Mouse (Mus musculus): ENCODE results near the gene Vps8. TPM values are rescaled to one million over a fixed set of nuclear protein-coding genes. Genes with fewer than 3 reads are reported as not detected.
A peak's percentile ranks its signal among the peaks of the same experiment; 100 is the strongest.

Vps8 gene
- total RNA-seq, 2 experiments from 2014 or later, result 23.6 to 24.4 TPM

DNA sequence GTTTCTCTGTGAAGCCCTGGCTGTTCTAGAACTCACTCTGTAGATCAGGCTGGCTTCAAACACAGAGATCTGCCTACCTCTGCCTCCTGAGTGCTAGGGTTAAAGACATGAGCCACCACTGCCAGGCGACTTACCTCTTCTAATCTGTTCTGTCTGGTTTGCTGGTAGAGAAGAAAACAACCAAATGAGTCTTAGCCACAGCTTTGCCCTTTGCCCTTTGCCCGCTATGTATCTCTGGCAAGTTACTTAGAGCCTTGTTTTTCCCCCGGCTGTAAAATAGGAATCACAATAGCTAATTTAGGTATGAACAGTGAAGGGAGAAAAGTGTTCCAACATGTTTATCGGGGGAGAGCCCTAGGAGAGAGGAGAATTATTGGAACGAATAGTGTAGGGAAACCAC is 18.3 kb upstream of the Vps8 start:
- DNase-seq, result no peak

DNA sequence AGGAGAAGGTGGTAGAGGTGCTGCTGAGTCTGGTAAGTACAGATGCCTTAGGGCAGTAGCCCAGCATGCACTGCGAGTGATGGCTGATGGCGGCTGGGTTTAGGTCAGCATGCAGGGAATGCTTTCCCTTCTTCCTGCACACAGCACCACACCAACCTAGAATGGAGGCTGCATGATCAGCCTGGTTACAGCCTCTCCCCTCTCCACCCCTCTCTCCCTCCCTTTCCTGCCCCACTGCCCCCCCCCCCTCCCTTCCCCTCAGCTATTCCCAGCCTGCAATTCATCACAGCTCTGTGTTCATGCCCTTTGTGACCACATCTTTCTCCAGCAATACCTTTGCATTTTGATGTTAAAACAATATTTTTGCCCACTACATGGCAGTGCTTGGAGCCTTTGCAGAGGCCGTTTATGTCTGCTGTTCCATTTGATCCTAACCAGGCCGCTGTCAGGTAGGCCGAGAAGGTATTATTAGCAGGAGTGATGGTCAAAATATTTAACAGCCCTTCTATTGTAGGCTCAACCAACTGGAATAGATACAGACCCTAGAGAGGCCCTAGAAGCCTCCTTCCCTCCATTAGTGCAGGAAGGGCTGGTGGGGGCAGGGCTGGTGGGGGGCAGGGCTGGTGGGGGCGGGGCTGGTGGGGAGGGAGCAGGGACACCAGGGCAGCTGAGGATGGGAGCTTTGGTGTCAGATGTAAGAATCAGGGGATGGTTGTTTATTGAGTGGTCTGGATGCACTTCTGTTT is 17.5 kb upstream of the Vps8 start:
- no peak for DNase-seq

DNA sequence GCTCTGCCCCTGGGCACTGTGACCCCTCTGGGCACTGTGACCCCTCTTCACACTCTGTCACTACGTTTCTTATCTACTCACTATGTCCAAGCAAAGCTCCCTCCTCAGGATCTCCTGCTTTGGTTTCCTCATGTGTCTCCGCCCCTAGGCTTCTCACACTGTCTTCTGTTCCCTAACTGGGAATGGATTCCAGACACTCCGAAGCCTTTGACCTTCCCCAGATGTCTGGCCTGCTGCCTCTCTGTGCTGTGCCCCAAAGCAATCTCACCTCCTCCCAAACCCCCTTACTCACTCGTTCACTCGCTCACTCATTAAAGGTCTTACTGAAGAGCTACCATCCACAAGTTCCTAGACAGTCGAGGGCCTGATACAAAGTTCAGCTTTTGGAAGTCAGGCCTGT is 16.8 kb upstream of the Vps8 start:
- DNase-seq, result no peak

DNA sequence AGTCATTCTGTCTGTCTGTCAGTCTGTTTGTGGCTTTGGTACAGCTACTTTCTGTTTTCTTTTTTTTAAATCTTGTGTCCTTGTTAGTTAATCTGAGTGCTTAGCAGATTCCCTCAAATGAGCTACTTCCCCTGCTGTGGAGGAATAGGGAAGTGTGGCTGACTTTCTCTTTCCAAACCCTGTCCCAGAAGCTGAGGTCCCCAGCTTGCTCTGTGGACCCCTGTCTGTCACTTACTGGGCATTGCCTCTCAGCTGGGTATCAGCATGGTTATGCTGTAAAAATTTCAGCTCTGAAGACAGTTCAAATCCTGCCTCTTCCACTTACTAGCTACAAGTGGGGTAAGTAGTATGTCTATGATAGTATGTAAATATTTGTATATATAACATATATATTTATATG is 11.1 kb upstream of the Vps8 start:
- DNase-seq, result no peak

DNA sequence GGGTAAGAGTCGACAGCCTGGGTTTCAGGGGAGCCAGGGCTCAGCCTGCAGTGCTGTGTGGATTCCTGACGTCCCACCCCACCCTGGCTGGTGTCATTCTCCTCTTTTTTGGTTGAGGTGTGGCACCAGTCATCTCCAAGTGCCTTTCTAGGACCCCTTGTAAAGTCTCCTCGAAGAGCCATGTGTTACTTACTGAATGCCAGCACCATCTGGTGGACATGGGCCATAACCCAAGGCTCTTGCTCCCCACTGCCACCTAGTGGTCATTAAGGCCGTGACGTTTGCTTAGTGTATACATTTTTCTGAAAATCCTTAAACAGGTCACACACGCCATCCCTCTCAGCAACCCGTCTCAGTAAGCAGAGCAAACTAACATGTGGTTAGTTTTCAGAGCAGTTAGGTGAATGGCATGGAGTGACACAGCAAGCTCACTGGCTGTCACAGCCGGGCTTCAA is 10.3 kb upstream of the Vps8 start:
- DNase-seq, result peak; percentile 73 to 78

DNA sequence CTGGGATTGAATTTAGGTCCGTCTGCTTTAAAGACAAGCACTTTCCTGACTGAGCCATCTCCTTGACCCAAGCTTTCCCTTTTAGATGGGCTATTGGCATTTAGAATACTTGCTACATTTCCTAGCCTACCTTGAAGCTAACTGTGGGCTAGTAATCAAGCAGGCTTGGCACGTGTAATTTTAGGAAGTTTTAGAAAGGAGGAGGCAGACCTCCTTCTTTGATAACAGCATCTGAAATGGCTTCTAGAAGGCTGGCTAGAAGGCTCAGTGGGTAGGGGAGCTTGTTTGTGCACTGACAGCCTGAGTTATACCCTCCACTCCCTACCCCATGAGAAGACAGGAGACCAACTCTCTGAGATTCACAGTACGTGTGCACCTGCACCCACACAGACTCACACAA is 9.1 kb upstream of the Vps8 start:
- DNase-seq, result no peak

DNA sequence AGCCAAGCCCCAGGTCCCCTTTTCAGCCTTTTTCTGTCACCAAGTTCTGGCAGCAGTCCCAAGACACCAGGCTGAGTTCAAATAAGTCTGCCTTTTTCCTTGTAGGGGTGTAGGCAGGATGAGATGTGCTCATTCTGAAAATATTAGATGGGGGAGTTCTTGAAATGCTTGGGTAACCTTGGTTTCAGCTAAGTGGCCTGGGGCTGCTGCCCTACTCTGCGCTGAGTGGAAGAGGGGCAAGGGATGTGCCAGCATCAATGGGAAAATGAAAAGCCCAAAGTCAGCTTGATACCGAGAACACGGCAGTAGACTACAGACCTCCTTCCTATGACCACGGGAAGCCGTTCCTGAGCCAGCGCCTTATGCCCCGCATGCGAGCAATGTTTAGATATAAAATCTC is 7.8 kb upstream of the Vps8 start:
- no peak for DNase-seq

DNA sequence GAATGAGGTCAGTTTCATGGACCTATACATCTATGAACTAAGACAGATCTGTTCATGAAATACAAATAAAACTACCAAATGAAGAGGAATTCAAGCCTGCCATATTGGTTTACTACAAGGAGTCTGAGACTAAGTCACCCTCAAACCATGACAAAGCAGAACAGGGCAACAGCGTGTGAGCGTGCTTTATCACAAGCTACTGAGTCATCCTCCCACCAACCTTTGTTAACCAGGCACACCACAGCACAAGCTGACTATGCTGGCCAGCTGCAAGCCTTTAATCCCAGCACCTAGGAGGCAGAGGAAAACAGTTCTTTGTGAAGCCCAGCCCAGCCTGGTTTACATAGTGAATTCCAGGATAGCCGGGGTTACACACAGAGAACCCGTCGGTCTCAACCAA is 4.9 kb upstream of the Vps8 start:
- DNase-seq, result no peak

DNA sequence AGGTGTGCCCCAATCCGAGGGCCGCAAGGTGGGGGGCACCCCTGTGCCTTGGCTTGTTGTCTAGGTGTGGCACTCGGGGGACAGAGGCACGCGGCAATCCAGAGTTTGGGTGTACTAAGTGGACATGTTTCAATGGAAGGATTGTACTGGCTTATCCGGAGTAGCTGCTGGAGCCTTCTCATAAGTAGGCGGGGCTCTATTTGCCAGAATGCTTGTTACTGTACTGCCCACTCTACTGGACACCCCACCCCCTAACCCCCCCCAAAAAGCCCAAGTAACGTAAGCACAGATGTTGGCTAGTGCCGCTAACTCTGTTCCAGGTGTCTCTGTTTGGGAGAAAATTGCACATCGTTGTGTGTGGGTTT is 610 bp downstream of the Vps8 start:
- DNase-seq, result no peak

DNA sequence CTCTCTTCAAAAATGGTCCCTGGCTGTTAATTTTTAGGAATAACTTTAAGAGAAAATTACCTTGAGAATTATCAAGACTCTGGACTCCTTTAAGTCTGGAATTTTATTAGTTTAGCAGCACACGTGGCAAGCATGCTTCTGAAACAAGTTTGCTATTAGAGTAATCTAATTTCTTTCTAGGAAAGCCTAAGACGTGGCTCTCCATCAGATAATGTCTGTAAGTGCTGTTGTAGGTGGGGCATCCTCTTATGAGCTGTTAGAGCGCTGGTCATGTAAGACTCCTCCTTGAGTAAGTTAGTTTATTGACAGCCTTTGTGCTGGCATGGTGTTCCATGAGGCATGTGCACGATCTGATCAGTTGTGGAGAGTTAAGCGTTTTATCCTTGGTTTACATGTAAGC is 5.2 kb downstream of the Vps8 start:
- DNase-seq, result no peak

DNA sequence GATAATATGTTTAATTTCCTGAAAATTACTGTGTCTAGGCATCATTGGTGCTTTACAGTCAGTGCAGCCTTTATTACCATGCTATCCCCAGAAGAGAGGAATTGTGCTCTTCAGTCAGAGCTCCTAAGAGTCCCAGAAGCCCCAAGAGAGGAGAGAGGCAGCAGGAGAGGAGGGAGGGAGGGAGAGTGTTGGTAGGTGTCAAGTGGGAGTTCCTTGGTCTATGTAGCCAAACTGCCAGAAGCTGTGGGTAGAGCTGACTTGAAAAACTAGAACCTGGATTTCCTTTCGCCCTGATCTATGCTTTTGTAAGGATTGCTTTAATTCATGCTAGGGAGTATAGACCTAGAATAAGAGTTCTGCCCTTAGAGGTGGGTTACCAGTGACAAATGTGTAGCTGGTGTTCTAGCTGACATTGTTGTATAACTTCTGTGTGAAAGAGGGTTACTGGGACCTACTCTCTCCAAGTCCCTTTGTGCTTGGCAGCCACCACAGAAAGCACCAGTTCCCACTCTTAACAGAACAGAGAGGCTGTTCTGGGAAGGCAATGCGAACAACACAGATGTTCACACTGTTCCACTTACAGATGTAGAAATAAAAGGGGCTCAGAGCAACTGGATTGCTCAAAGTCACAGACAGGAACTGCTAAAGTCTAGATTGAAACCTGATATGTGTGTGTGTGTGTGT is 7.6 kb downstream of the Vps8 start:
- DNase-seq, result no peak

DNA sequence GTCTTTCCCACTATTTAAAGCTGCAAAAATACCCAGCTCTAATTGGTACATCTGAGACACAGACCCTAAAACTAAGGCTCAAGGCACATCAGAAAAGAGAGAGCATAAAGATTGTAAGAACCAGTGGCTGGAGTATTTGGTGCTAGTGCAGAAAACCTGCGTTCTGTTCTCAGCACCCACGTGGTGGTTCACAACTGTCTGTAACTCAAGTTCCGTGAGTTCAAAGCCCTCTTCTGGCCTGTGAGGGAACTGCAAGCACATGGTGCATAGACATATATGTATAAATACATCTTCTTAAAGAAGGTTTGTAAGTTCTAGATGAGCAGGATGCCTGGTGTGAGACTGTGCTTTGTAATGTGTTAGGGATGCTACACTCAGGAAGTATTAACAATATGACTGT is 8.7 kb downstream of the Vps8 start:
- no peak for DNase-seq

DNA sequence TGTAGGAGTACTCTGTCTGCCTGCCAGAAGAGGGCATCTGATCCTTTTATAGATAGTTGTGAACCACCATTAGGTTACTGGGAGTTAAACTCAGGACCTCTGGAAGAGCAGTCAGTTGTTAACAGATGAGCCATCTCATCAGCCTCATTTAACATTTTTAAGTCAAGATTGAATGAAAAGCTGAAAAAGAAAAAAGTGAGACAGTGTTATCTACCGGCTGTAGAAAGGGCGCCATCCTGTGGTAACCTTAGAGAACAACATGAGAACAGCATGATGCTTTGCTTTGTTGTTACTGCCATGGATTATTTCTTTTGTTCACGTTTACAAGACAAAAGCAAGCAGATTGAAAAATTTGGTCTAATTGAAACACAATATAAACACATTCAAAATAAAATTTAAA is 10.6 kb downstream of the Vps8 start:
- no peak for DNase-seq

DNA sequence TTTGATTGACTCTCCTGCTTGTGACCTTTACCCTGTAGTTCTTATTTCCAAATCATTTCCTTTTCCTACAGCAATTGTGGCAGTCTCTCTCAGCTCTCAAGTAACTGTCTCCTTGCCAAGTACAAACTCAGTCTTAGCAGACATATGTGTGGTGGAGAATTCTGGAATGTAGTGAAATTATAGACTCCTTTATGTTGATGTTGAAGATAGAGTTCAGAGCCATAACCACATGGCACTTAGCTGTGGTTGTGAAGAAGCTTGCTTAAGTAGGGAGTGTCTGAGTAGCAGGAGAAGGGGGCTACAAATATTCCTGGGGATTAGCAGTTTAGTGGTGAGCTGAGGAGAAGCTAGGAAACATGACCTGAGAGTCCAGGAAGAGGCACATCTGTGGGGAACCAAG is 18.1 kb downstream of the Vps8 start:
- DNase-seq, result no peak

DNA sequence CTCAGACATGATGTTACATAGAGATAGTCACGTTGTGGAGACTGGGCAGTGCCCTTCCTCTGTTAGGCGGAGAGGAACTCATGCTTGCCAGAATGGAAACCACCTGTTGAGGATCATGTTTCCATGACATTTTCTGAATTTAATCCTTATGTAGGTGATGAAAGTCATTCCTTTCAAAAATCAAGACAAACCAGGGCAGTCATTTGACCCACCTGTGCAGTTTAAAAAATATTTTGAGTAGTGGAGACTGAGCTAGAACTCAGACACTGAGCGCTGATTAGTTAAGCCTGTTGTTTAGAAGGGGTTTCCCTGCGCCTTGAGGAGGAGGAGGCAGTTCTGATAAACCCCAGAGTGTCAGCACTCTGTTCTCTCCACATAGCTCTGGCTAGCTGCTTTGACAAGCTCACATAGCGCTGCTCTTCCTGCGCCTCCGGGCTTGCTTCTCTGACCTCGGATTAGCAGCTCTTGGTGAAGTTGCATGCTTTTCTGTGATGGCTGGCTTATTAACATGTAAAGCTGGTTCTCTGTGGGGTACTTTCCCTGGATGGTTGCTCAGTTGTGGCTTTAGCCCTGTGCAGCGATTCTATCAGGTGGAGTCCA is 22.2 kb downstream of the Vps8 start:
- DNase-seq, result no peak

DNA sequence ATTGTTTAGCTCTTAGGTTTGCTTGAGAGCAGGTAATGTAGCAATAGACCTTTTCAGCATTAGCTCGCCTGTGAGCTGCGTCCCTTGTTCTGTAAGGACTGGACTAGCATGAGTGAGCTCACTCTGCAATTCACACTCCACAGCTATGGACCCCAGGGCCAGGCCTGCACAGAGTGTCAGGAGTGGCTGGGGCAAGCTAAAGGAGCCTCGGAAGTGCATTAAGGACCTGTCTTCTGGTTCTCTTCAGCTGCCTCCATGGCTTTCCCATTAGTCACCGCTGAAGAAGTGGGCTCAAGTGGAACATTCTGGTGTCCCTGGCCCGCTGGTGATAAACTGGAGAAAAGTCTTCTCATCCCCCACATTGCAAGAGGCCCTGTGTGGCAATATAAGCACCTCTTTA is 24.5 kb downstream of the Vps8 start:
- DNase-seq, result no peak

DNA sequence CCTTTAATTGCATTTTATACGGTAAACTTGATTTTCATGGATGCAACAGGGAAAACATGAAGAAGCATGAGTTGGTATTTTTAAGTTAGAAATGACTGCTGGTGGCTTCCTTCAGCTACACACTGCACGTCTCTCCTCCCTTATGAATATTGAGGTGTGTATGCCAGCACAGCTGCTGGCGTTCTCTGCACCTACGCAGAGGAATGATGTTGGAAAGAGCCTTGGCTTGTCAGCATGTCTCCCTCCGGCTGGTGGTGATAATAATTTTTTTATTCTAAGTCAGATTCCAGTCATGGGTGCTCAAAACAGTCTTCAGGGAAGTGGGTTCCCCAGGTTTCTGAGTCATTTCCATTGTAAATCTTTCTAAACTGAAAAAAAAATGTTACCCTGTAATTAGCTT is 25.5 kb downstream of the Vps8 start:
- no peak for DNase-seq

DNA sequence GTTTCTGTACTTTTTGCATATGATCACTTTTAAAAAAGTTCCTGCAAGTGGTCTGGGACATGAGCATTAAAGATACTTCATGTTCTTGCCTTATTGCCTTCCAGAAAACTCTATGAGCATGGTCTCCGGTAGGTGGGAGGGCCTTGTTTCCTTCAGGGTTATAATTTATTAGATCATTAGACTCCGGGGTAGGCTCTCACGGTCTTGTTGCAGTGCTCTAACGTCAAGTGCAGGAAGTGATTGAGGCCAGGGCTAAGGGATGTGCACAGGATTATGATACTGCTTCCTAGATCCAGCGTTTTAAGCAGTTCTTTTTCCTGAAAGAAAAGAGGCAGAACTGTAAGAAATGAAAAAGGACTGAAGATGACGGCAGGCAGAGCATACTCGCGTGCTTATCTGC is 27.0 kb downstream of the Vps8 start:
- no peak for DNase-seq

DNA sequence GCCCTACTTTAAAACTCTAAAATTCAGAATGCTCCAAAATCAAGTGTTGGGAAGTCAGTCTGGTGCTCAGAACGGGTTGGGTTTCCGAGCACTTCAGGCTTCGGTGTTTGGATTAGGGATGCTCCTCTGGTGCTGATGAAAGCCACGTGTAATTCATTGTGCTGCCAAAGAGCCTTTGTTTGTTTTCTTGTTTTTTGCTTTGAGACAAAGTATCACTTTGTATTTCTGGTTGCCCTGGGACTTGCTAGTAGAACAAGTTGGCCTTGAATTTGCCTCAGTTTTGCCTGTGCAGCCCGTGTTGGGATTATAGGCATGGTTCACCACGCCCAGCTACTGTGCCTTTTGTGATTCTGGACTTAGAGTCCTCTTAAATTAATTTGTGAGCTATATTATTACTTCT is 29.7 kb downstream of the Vps8 start:
- DNase-seq, result no peak

DNA sequence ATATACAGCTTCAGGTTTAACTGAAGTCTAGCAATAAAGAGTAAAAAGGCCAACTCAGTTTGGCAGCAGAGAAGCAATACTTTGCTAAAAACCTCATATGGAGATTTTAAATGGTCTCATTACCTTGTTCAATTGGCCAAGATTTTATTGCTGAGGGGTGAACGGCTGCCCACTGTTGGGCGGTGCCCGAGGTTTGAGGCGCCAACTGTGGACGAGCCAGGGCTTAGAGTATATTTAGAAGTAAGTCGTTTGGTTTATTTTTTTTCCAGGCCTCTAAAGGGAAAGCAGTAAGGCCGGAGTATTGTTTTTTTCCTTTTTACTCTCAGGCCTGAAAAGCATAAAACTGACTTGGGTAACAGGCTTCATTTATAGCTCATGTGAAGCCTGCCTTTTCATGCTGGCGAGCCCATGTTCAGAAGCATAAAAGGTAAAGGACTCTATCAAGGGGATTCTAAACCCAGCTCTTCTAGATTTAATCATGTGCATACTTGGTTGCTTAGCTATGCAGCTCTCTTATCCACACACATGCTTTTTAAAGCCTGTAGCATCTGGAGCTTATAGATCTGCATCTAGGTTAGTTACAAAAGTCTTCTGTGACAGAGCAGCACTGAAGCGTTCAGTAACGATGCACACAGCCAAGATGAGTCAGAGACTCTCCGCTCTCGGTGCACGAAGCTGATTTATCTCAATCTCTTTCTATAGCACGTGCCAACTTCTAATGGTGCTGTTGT is 34.9 kb downstream of the Vps8 start:
- DNase-seq, result peak in 1 of 2 experiments; percentile 8

DNA sequence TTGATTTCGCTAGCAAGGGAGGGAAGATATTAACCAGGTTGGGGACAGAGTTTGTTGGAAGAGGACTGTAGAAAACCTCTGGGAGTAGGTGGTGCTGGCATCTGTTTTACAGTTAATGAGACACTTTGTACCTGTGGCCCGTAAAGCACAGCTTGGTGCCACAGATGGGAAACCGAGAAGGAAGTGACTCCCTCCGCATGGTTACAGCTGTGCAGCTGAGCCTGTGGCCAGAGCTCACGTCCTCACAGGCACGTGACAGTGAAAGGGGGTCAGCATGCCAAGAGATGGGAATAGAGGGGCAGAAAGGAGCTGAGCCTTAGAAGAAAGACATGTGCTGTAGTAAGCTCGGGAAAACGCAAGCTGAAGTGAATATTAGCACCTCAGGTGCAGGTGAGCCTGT is 43.0 kb downstream of the Vps8 start:
- no peak for DNase-seq

DNA sequence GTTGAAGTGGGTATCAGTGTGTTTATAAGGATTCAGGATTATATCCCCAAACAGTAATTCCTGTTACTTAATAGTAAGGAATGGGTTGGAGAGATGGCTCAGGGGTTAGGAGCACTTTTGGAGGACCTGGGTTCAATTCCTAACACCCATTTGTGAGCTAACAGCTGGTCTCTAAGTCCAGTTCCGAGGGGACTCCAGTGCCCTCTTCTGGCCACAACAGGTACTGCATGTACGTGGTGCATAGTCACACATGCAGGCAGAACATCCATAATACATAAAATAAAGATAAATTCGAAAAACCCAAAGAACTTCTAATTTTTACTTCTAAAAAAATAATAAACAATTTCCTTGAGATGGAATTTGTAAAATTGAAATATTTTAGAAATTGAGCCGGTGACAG is 47.5 kb downstream of the Vps8 start:
- peak in 1 of 2 experiments; percentile 7 for DNase-seq

DNA sequence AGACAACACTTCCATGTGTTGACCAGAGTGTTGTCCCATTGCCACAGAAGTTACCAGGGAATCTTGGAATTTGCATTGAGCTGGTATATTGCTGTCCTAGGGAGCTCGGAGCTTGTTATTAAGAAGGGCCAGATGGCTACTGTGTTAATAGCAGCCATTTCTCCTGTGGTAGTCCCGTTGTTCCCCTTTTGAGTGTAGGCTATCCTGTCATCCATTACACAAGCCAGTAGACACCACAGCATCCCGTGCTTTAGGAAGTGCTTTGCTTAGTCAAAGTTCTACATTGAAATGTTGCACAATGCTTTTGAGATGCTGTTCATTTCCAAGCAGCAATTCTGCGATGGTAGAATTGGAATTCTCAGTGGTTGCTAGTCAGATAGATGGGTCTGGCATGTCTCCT is 54.2 kb downstream of the Vps8 start:
- DNase-seq, result no peak

All from adrenal gland, postnatal 36 days (tissue).